15 mouse cellular contexts compared by ENCODE assay signal in genomic region chr5:103301303-103301702, GRCm38 (mm10).
A peak's percentile ranks its signal among the peaks of the same experiment; 100 is the strongest.
DNase-seq lines count a peak whose midpoint lies in the region.
"Had no signal": no experiment of that assay in that cellular context is flagged by ENCODE, and none has a peak within 500 bp of the region (broad histone marks: within the 10 kb centered on the region; RNA-seq: fewer than 3 reads in every experiment).

No protein-coding gene starts in this region.

- peak; percentile 46 for DNase-seq in cerebellum, postnatal 10 days
- DNase-seq in cerebellum, adult 18-20 months: no peak
- DNase-seq in heart, postnatal 4 days: peak; percentile 7
- DNase-seq in heart, postnatal 36 days: no peak
- peak; percentile 36 to 40 for DNase-seq in right cerebral cortex, postnatal 10 days (ENCODE audit: low spot score in 2 of 2)
- no peak for DNase-seq in right cerebral cortex, adult 18-20 months
- DNase-seq in thymus, postnatal 25 days: no peak
- DNase-seq: B cell, adult 2 months; cerebellum, postnatal 25 days; embryo, embryonic 11 days; kidney, adult 9 months; liver, postnatal 0 days; lung, postnatal 14 days; spleen, adult 18-20 months; thymus, postnatal 4 days had no signal

- intact Hi-C loops in heart, postnatal 36 days (cut with DNase I): no loop called here

Comparison
In these comparisons a context has a peak if more than half of its experiments do, and no peak if none do; other contexts are left out.
1. DNase-seq: peak in cerebellum, postnatal 10 days (2 of 2), heart, postnatal 4 days (single experiment) and right cerebral cortex, postnatal 10 days (2 of 2); none in cerebellum, adult 18-20 months (0 of 2), heart, postnatal 36 days (0 of 2), right cerebral cortex, adult 18-20 months (single experiment) and thymus, postnatal 25 days (single experiment).